Mouse (Mus musculus): ENCODE results near the gene Vac14.
A peak's percentile ranks its signal among the peaks of the same experiment; 100 is the strongest.

GRCm38 (mm10) chr8:110726893-110727292, 108.5 kb downstream of the Vac14 start:
- TF ChIP-seq CTCF (IDR thresholded peaks at IDR 0.05; ENCODE audit: low read depth, low read length), result peak; percentile 72
- no peak for TF ChIP-seq POLR2A (IDR thresholded peaks at IDR 0.05; ENCODE audit: insufficient read depth, low read length)
- no peak for TF ChIP-seq EP300 (IDR thresholded peaks at IDR 0.05; ENCODE audit: insufficient read depth, low read depth, low read length)

Data from ES-Bruce4 (cell line).